Mouse (Mus musculus) hindbrain, embryonic 11.5 days (tissue): ENCODE measurements around the gene Gm10945. TPM values are rescaled to one million over a fixed set of nuclear protein-coding genes. Genes with fewer than 3 reads are reported as not detected.

ENCODE experiments used
- ATAC-seq: fragments of 200-750 bp; cut with Nextera tagmentation; 2 replicates; pipeline ENCODE4 v1.8.0; 2017; ENCODE audit warnings: mild to moderate bottlenecking, moderate TSS enrichment, moderate library complexity; ENCODE audit not compliant: low FRiP score
- DNase-seq: peaks from one replicate; pipeline ENCODE4 v3.0.0-alpha.2; 2015; ENCODE audit warnings: low spot score
- H3K27ac ChIP-seq: fragments of 300-500 bp; sonication (generic); 2 replicates; pipeline ENCODE4 v1.5.1; 2014; ENCODE audit warnings: mild to moderate bottlenecking, low read depth, low read length
- H3K27me3 ChIP-seq: fragments of 300-500 bp; sonication (generic); 2 replicates; pipeline ENCODE4 v1.6.1; 2014; ENCODE audit warnings: mild to moderate bottlenecking, low read length, moderate library complexity, mixed read lengths; ENCODE audit not compliant: control insufficient read depth, insufficient read depth
- H3K36me3 ChIP-seq: fragments of 300-500 bp; sonication (generic); 2 replicates; pipeline ENCODE4 v1.6.1; 2014; ENCODE audit warnings: mild to moderate bottlenecking, low read length, moderate library complexity, mixed read lengths; ENCODE audit not compliant: control insufficient read depth, insufficient read depth
- H3K4me1 ChIP-seq: fragments of 300-500 bp; sonication (generic); replicated peaks from 2 replicates; pipeline ENCODE4 v1.6.1; 2014; ENCODE audit warnings: low read length, mixed read lengths; ENCODE audit not compliant: control insufficient read depth, insufficient read depth
- H3K4me2 ChIP-seq: fragments of 300-500 bp; sonication (generic); replicated peaks from 2 replicates; pipeline ENCODE4 v1.6.1; 2014; ENCODE audit warnings: mild to moderate bottlenecking, low read depth, low read length
- H3K4me3 ChIP-seq: fragments of 300-500 bp; sonication (generic); 2 replicates; pipeline ENCODE4 v1.5.1; 2014; ENCODE audit warnings: low read depth, low read length
- H3K9ac ChIP-seq: fragments of 300-500 bp; sonication (generic); 2 replicates; pipeline ENCODE4 v1.6.1; 2014; ENCODE audit warnings: low read depth, low read length
- H3K9me3 ChIP-seq: fragments of 300-500 bp; sonication (generic); 2 replicates; pipeline ENCODE4 v1.6.1; 2016; ENCODE audit warnings: low read length; ENCODE audit not compliant: control insufficient read depth
- WGBS: fragments of 180-500 bp; shearing (Covaris S2); extraction: QIAGEN DNeasy Blood & Tissue Kit; methylation state at CpG from one replicate; pipeline ENCODE4 v1.1.7; 2014; 5-methylcytosine and 5-hydroxymethylcytosine counted together
- polyA plus RNA-seq: library from polyadenylated mRNA; unstranded; fragments of >200 nt; fragmentation: Nextera tagmentation; extraction: Ambion mirVana; gene quantifications from 2 replicates; pipeline ENCODE4 v1.2.1, GENCODE M21; 2014

Gene Gm10945
- polyA plus RNA-seq, 1 experiment from 2014 or later, result not detected

- 90% methylated on average over 1 of the region's 1 CpGs for WGBS
- DNase-seq (no peak), ATAC-seq (no peak)
- H3K4me3 ChIP-seq, result no peak overlapping the region
- no peaks in the 10 kb centered on the region for H3K36me3 ChIP-seq
- H3K4me2 ChIP-seq, result no peak overlapping the region
- H3K9me3 ChIP-seq, result no peaks in the 10 kb centered on the region
- H3K4me1 ChIP-seq, result no peaks in the 10 kb centered on the region
- H3K9ac ChIP-seq, result no peak overlapping the region
- H3K27me3 ChIP-seq, result no peaks in the 10 kb centered on the region
- no peak overlapping the region for H3K27ac ChIP-seq
Measured at GRCm38 (mm10) chr10:6705226-6705885, 56.2 kb downstream of the Gm10945 start.

GRCm38 (mm10) chr10:6694218-6694850 lies 67.2 kb downstream of the Gm10945 start:
- Histone ChIP-seq H3K9ac (no peak overlapping the region), H3K4me3 (no peak overlapping the region), H3K4me2 (no peak overlapping the region), H3K4me1 (no peaks in the 10 kb centered on the region), H3K36me3 (no peaks in the 10 kb centered on the region), H3K27me3 (no peaks in the 10 kb centered on the region), H3K9me3 (no peaks in the 10 kb centered on the region), H3K27ac (no peak overlapping the region)
- ATAC-seq (peak; percentile 71; the same call in 1 of the 2 replicates), DNase-seq (peak; percentile 76)
- WGBS, result 52% methylated on average over 13 of the region's 13 CpGs

Other genes with a start within 250 kb of the Gm10945 start
- 0.17 and 0.31 TPM in 2 replicates for gene Oprm1, start 3.3 kb downstream of the Gm10945 start, polyA plus RNA-seq